Mouse (Mus musculus): ENCODE data around the gene Wasf3. TPM values are rescaled to one million over a fixed set of nuclear protein-coding genes. Genes with fewer than 3 reads are reported as not detected.

The Wasf3 gene
- polyA plus RNA-seq, 1 experiment = not detected

DNA sequence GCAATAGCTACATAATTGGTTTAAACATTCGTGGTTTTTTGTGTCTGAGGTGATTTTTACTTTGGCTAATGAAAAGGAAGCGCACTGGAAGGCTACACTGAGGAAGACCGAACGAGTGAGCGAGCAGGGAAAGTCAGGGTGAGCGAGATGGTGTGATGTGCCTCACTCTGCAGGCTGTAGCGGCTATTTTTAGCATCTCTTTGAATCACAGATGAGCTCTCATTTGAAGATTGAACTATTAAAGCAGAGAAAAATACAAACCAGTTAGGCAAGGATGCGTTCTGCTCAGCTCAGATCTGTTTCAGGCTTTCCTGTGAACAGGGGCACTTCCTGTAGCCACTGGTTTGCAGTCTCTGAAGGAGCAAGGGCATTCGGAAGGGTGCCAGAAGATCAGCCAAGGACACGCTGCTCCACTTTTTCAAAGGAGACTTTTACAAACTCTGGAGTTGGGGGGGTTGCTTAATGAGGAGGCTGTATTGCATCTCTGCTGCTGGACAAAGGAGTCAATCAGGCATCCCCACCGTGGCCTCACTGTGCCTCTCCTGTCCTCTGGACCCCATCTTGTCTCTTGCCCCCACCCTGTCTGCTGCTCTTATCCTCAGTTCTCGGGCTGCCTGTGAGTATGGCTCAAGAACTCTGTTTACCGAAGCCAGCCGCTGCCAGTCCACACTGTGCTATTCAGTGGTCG, 28.1 kb downstream of the Wasf3 start:
- Histone ChIP-seq H3K4me3 (ENCODE audit: insufficient read depth, poor library complexity, severe bottlenecking) (no peak overlapping the region), H3K36me3 (ENCODE audit: control insufficient read depth, insufficient read depth) (no peaks in the 10 kb centered on the region), H3K27me3 (ENCODE audit: control insufficient read depth, insufficient read depth, insufficient read length) (no peaks in the 10 kb centered on the region), H3K79me3 (ENCODE audit: low read depth) (no peaks in the 10 kb centered on the region), H3K79me2 (ENCODE audit: control insufficient read depth, insufficient read depth) (no peaks in the 10 kb centered on the region), H3ac (ENCODE audit: control insufficient read depth, insufficient read length, low read depth) (no peak overlapping the region)
- no peak for TF ChIP-seq CEBPB (IDR thresholded peaks at IDR 0.05; ENCODE audit: low read depth)
- no peak for TF ChIP-seq USF1 (IDR thresholded peaks at IDR 0.05; ENCODE audit: low read depth)
- no peak for TF ChIP-seq MYOD1 (IDR thresholded peaks at IDR 0.05; ENCODE audit: control insufficient read depth, insufficient read length, low read depth)
- TF ChIP-seq CTCF (IDR thresholded peaks at IDR 0.05; ENCODE audit: control insufficient read depth, insufficient read depth, insufficient read length) = no peak
- no peak for TF ChIP-seq MYOG (IDR thresholded peaks at IDR 0.05; ENCODE audit: control insufficient read depth, extremely low read depth, insufficient read length)
- no peak for TF ChIP-seq FOSL1 (IDR thresholded peaks at IDR 0.05; ENCODE audit: insufficient read depth, low read length, poor library complexity, severe bottlenecking)

DNA sequence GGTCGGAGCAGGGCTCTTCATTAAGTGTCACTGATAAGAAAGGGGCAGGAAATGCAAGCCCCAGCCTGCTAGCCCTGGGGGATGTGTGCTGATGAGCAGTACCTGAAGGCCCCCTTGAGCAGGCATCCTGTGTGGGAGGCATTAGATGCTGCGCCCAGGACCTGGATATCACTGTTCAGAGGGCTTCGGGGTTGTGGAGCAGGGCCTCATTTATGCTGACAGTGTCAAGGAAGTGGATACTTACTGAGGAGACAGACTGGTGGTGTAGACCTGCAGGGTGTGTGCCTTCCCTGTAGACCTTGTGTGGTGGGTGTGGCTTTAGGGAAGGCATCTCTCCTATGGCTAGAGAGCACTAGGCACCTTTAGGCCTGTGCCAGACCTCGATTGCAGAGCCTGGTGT, 29.8 kb downstream of the Wasf3 start:
- TF ChIP-seq USF1 (IDR thresholded peaks at IDR 0.05; ENCODE audit: low read depth) = no peak
- TF ChIP-seq FOSL1 (IDR thresholded peaks at IDR 0.05; ENCODE audit: insufficient read depth, low read length, poor library complexity, severe bottlenecking) = no peak
- TF ChIP-seq CEBPB (IDR thresholded peaks at IDR 0.05; ENCODE audit: low read depth) = no peak
- no peak for TF ChIP-seq MYOD1 (IDR thresholded peaks at IDR 0.05; ENCODE audit: control insufficient read depth, insufficient read length, low read depth)
- TF ChIP-seq MYOG (IDR thresholded peaks at IDR 0.05; ENCODE audit: control insufficient read depth, extremely low read depth, insufficient read length) = no peak
- TF ChIP-seq CTCF (IDR thresholded peaks at IDR 0.05; ENCODE audit: control insufficient read depth, insufficient read depth, insufficient read length) = no peak
- no peak for TF ChIP-seq MAX (IDR thresholded peaks at IDR 0.05)
- Histone ChIP-seq H3K36me3 (ENCODE audit: control insufficient read depth, insufficient read depth) (no peaks in the 10 kb centered on the region), H3K4me3 (ENCODE audit: insufficient read depth, poor library complexity, severe bottlenecking) (no peak overlapping the region)

DNA sequence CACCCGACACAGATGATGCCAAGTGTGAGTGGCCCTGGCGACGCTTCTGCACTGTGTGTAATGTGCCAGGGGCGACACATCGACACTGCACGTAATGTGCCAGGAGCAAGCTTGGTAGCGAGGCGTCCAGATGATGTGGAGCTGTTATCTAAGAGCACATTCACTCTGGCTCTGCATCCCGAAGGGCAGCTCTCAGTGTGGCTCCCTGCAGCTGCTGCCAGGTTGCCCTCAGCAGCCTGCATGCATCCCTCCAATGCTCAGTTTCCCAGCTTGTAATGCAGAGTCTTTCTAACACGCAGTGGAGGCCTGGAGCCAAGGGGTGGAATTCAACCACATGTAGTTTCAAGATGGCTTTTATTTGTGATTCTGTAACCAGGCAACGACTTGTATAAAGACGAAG, 30.4 kb downstream of the Wasf3 start:
- no peaks in the 10 kb centered on the region for H3K79me2 ChIP-seq (ENCODE audit: control insufficient read depth, insufficient read depth)
- no peaks in the 10 kb centered on the region for H3K36me3 ChIP-seq (ENCODE audit: control insufficient read depth, insufficient read depth)
- H3K4me3 ChIP-seq (ENCODE audit: insufficient read depth, poor library complexity, severe bottlenecking) = no peak overlapping the region
- no peak overlapping the region for H3ac ChIP-seq (ENCODE audit: control insufficient read depth, insufficient read length, low read depth)
- TF ChIP-seq CTCF (IDR thresholded peaks at IDR 0.05; ENCODE audit: control insufficient read depth, insufficient read depth, insufficient read length) = no peak
- TF ChIP-seq MYOG (IDR thresholded peaks at IDR 0.05; ENCODE audit: control insufficient read depth, extremely low read depth, insufficient read length) = no peak
- no peak for TF ChIP-seq CEBPB (IDR thresholded peaks at IDR 0.05; ENCODE audit: low read depth)
- TF ChIP-seq MYOD1 (IDR thresholded peaks at IDR 0.05; ENCODE audit: control insufficient read depth, insufficient read length, low read depth) = no peak
- TF ChIP-seq MAX (IDR thresholded peaks at IDR 0.05) = no peak
- TF ChIP-seq USF1 (IDR thresholded peaks at IDR 0.05; ENCODE audit: low read depth) = no peak
- no peak for TF ChIP-seq FOSL1 (IDR thresholded peaks at IDR 0.05; ENCODE audit: insufficient read depth, low read length, poor library complexity, severe bottlenecking)
- no peaks in the 10 kb centered on the region for H3K27me3 ChIP-seq (ENCODE audit: control insufficient read depth, insufficient read depth, insufficient read length)
- no peaks in the 10 kb centered on the region for H3K79me3 ChIP-seq (ENCODE audit: low read depth)

More for the DNA sequence above, 29.8 kb downstream of the Wasf3 start:
- Histone ChIP-seq H3K79me2 (ENCODE audit: control insufficient read depth, insufficient read depth) (no peaks in the 10 kb centered on the region), H3K27me3 (ENCODE audit: control insufficient read depth, insufficient read depth, insufficient read length) (no peaks in the 10 kb centered on the region), H3ac (ENCODE audit: control insufficient read depth, insufficient read length, low read depth) (no peak overlapping the region), H3K79me3 (ENCODE audit: low read depth) (no peaks in the 10 kb centered on the region)

DNA sequence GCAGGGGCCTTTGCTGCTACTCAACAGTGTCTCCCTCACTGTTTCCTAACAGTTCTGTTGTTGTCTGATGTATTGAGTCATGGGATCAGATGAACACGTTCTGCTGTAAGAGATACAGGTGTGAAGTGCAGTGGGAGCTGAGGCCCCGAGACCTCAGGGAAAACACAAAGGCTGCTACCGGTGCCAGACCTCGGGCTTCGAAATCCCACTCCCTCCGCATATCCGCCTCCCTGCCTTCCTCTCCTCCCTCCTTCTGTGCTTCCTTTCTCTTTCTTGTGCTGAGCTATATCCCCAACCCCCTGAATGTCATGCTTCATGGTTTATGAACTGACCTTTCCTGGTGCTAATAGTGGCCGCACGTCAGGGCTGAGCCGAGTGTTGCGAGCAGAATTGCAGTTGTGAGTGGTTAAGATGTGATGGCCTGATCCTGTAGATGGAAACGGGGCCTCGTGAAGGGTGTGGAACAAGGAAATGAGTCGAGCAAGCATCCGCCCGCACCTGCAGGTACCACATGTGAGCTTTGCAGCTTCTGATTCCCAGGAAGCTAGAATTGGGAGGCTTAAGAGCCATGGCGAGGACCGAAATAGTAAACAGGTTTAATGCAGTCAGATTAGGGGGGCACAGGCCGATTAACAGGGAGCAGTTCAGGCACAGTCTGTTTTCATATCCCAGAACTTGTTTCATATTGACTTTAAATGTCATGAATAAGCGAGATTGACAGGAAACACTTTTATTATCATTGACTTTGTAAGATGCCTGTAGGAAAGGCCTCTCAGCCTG, 31.7 kb downstream of the Wasf3 start:
- no peak overlapping the region for H3K4me3 ChIP-seq (ENCODE audit: insufficient read depth, poor library complexity, severe bottlenecking)
- TF ChIP-seq CTCF (IDR thresholded peaks at IDR 0.05; ENCODE audit: control insufficient read depth, insufficient read depth, insufficient read length) (no peak), MYOG (IDR thresholded peaks at IDR 0.05; ENCODE audit: control insufficient read depth, extremely low read depth, insufficient read length) (no peak), MYOD1 (IDR thresholded peaks at IDR 0.05; ENCODE audit: control insufficient read depth, insufficient read length, low read depth) (no peak), CEBPB (IDR thresholded peaks at IDR 0.05; ENCODE audit: low read depth) (no peak), MAX (IDR thresholded peaks at IDR 0.05) (no peak), USF1 (IDR thresholded peaks at IDR 0.05; ENCODE audit: low read depth) (no peak), FOSL1 (IDR thresholded peaks at IDR 0.05; ENCODE audit: insufficient read depth, low read length, poor library complexity, severe bottlenecking) (no peak)
- no peaks in the 10 kb centered on the region for H3K27me3 ChIP-seq (ENCODE audit: control insufficient read depth, insufficient read depth, insufficient read length)
- no peaks in the 10 kb centered on the region for H3K79me3 ChIP-seq (ENCODE audit: low read depth)
- H3K36me3 ChIP-seq (ENCODE audit: control insufficient read depth, insufficient read depth) = no peaks in the 10 kb centered on the region
- no peak overlapping the region for H3ac ChIP-seq (ENCODE audit: control insufficient read depth, insufficient read length, low read depth)
- H3K79me2 ChIP-seq (ENCODE audit: control insufficient read depth, insufficient read depth) = no peaks in the 10 kb centered on the region

DNA sequence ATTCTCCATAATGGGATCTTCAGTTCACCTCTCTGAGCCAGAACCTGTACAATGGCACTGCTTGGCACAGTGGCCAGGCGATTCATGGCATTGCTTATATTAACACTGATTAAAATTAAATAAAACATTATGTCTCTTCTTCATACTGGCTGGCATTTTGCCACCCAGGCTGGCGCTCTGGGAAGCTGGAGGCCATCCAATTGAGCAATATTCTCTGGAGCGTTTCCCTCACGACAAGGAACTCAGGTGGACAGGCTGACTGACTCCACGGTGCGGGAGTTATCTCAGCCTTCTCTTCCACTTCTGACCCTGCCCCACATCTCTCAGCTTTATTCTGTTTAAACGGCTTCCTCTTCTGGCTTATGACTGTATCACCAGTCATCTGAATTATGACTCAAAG, 33.3 kb downstream of the Wasf3 start:
- Histone ChIP-seq H3K79me3 (ENCODE audit: low read depth) (no peaks in the 10 kb centered on the region), H3K36me3 (ENCODE audit: control insufficient read depth, insufficient read depth) (no peaks in the 10 kb centered on the region), H3K79me2 (ENCODE audit: control insufficient read depth, insufficient read depth) (no peaks in the 10 kb centered on the region), H3K27me3 (ENCODE audit: control insufficient read depth, insufficient read depth, insufficient read length) (no peaks in the 10 kb centered on the region), H3K4me3 (ENCODE audit: insufficient read depth, poor library complexity, severe bottlenecking) (no peak overlapping the region), H3ac (ENCODE audit: control insufficient read depth, insufficient read length, low read depth) (no peak overlapping the region)
- TF ChIP-seq USF1 (IDR thresholded peaks at IDR 0.05; ENCODE audit: low read depth) (no peak), MYOD1 (IDR thresholded peaks at IDR 0.05; ENCODE audit: control insufficient read depth, insufficient read length, low read depth) (no peak), MAX (IDR thresholded peaks at IDR 0.05) (no peak), MYOG (IDR thresholded peaks at IDR 0.05; ENCODE audit: control insufficient read depth, extremely low read depth, insufficient read length) (no peak), CTCF (IDR thresholded peaks at IDR 0.05; ENCODE audit: control insufficient read depth, insufficient read depth, insufficient read length) (no peak), FOSL1 (IDR thresholded peaks at IDR 0.05; ENCODE audit: insufficient read depth, low read length, poor library complexity, severe bottlenecking) (no peak), CEBPB (IDR thresholded peaks at IDR 0.05; ENCODE audit: low read depth) (no peak)

Data from C2C12 (cell line).